Mouse (Mus musculus) adrenal gland, postnatal 0 days (tissue): ENCODE measurements around the gene Rab40c. TPM values are rescaled to one million over a fixed set of nuclear protein-coding genes. Genes with fewer than 3 reads are reported as not detected.

Experiments
- polyA plus RNA-seq: library from polyadenylated mRNA; unstranded; fragments of >200 nt; fragmentation: Nextera tagmentation; extraction: Ambion mirVana; gene quantifications from 2 replicates; pipeline ENCODE4 v1.2.1, GENCODE M21; 2015

Rab40c gene
- 20.0 and 27.4 TPM in 2 replicates for polyA plus RNA-seq

DNA sequence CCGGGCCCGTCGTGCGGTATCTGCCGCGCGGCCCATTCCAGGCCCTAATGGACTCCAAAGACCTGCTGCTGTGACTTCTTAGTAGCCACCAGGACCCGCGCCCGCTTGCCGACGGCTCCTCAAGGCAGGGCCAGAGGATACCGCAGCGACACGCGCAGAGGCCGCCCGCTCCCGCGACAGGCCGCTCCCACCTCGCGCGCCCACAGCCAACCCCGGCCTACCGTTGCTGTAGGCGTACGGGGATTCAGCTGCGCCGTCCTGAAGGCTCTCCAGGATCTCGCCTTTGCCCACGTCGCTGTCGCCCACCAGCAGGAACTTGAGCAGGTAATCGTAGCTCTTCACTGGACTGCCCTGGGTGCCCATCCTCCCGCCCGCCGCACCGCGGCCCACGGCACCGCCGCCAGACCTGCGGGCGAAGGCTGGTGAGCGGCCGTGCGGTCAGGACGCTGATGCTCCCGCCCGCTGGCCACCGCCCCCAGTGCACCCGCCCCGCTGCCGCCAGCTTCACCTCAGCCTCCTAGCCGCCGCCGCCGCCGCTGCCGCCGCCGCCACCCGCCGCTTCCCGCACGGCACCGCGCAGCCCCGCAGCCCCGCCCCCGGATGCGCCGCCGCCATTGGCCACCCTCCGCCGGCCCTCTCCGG is at the start of gene Rab40c:
TSS of gene Rab40c (minus strand) at position 584 of the 642 bp plus-strand sequence.

DNA sequence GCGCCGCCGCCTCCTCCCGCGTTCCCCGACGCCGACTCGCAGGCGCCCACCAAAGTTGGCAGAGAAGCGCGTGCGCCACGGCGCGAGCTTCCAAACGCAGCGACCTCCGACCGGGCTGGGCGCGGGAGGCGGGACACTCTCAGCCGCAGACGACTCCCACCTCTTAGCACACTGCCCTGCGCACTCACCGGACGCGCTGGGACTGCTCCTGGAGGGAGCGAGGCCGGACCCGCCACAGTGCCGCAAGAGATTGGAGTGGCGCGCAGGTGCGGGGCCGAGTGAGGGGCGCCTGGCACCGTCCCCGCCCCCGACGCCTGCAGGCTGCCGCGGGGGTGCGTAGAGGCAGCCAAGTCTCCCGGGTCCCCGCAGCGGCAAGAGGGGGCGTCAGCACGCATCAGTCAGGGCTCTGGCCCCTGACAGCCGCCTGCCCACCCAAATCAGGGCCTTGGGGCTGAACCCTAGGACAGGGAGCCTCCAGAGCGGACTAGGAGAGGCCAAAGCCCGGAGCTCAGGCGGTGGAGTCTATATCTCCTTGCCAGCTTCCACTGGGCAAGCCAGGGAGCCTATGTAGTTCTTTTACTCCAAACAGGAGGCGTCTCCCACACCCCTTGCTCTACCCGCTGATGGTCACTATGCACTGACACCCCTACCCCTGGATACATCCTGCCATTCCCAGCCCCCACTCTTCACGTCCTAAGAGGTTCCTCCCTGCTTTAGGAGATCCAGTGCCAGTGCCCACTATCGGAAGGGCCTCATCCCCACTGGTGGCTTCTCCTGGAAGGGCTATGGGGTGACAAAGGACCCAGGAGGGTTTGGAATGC is 32.5 kb upstream of the Rab40c start, which contains the start of gene A930017K11Rik:
TSS of gene A930017K11Rik (minus strand) at position 763 of the 821 bp plus-strand sequence.

DNA sequence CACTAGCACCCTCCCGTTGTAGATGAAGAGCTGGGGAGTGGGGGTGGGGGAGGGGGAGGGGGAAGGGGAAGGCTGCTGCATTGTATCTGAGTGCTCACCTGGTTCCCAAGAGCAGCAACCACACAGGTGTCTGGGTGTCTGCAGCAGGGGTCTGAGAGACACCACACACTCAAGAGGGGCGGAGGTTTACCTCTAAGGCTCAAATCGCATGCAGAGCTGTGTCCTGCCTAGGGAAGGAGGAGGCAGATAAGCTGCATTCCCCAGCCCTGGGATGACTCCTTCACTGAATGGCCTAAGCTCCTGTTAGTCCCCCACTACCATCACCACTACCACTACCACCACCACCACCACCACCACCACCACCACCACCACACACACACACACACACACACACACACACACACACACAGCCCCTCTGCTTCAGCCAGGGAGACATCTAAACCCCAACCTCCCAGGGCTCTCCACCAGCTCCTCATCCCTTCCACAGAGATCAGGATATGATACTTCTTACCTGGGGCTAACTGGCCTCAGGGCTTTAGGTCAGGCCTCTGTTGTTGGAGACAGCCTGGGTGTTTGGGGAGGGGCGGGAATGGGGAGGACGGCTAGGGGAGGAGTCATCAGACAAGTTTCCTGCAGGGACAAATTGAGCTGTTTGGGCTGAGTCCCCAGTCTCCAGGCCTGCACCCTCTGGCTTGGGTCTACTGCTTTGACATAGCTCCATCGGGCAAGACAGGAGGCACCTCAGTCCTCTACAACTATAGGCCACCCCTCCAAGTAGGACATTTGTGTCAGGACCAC is 25.0 kb upstream of the Rab40c start, which contains the start of the genes Pigq and Nhlrc4:
TSS of gene Pigq (minus strand) at position 571 of the 798 bp plus-strand sequence.
TSS of gene Nhlrc4 (minus strand) at position 596 of the 798 bp plus-strand sequence.

DNA sequence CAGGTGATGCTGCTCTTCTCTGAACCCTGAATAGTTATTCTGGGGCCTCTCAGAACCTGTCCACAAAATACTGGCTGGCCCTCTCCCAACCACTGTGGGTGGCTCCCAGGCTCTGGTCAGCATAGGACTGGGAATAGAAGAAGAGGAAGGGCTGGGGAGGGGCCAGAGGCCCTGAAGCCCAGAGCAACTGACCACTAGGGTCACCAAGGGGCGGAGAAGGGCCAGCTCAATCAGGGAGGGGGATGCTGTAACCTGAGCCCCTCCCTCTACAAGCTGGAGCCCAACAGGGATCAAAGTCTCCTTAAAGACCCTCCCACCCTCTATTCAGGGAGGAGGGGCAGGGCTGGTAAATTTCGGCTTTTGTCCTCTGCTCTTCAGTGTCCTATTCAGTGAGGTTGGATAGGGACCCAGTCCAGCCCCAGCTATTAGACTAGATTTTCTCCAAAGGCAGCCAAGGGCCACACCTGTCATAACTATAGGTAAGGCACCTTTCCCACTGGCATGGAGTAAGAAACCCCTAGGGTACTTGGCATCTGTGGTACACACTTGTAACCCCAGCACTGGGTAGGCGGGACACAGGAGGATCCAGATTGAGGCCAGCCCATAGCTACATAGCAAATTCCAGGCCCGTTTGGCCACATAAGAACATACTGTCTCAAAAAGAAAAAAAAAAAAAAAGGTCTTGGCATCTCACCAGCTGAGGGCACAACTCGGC is 39.2 kb downstream of the Rab40c start, which contains the start of gene Wfikkn1:
TSS of gene Wfikkn1 (minus strand) at position 663 of the 715 bp plus-strand sequence.

DNA sequence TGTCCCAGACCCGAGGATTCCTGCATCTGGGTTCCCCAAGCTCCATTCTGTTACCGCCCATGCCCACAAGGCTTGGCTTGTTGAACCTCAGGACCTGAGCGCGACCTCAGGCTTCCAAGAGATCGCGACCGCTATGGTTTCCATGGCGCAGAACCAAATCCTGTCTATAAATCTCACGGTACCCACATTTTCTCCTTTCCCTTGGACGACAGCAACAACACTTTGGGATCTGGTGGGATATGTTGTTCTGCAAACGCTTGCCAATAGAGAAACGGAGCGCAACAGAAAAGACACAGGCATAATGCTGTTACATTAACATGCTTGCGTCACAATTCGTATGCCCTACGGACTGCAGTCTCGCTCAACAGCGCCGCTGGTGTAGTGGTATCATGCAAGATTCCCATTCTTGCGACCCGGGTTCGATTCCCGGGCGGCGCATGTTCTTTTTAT is 44.8 kb downstream of the Rab40c start, which contains the start of gene Mettl26:
TSS of gene Mettl26 (plus strand) at position 354 of the 450 bp plus-strand sequence.

DNA sequence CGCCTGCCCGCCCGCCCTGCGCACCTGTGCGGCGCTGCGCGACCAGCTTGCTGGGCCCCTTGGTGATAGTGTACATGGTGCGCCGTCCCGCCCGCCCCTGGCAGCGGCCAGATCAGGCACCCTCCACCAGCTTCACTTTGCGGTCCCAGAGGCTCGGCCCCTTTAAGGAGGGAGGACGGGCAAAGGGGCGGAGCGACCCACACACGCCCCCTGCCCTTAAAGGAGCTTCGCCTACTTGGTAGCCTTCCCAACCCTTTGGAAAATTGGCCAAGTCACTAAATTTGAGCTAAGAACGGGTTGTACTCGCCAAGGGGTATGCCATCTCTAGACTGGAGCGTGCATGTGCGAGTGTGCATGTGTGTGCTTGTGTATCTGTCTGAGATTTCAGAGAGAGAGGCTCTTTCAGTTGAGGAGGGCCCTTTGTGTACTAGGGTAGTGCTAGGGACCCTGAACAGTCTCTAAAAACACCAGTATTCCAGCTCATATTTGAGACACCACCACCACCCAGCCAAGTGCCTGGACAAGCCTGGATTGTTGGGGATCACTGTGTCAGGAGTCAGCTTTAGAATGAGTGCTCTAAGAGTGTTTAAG is 50.8 kb downstream of the Rab40c start, which contains the start of gene Mcrip2:
TSS of gene Mcrip2 (minus strand) at position 164 of the 591 bp plus-strand sequence.

DNA sequence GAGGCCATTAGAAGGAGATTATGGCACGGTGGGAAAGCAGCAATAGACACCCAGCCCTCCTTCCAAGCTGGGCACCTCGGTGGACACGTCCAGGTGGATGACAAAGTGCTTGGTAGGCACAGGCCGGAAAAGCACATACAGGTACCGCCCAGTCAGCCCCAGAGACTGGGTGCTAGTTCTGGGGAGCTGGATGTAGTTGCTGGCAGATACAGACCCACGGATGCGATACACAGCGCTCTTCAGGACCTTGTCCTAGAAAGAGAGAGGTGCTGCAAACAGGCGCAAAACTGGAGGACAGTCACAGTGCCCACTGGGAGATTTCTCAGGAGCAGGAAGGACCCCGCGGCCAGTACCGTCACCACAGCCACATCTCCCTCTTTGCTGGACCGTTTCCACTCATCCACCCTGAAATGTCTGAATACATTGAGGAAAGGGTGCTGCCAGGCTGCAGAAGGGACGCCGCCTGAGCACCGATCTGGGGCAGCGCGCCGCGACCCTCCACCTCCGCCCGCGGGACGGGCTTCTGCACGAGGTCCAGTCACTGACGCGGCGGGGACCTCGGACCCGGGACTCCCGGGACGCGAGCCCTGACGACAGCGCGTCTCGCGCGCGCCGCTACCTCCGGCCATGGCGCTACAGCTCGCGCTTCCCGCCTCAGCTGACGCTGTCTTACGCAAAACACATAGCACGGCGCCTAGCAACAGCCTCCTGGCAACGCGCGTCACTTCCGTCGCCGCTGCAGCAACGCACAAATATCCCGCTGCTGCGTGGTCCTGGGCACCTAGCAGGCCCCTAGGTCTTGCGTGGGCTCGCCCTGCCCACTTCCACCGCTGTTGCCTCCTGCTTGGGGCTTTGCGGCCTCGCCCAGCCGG is 58.5 kb downstream of the Rab40c start, which contains the start of gene Wdr90:
TSS of gene Wdr90 (minus strand) at position 670 of the 872 bp plus-strand sequence.

DNA sequence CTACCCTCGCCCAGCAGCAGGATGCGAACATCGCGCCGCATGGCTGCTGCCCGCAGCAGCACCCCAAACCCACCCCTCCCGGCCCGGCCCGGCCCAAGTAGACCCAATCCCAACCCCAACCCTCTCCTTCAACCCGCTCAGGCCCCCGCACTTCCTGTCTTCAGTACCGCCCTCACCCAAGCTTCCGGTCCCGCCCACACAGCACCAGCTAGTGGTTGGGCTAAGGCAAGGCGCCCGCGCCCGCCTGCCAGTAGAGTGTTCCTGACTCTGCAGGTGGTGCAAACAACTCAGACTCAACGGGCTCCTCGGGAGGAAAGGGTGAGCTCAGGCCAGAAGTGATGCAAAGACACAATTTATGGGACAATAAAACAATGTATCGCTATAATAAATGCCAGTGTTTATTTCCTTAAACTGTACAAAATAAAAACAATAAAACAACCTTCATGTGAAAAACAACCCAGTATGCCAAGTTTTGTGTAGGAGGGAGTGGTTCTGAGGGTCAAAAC is 75.1 kb downstream of the Rab40c start, which contains the start of gene Rhot2:
TSS of gene Rhot2 (minus strand) at position 456 of the 506 bp plus-strand sequence.

DNA sequence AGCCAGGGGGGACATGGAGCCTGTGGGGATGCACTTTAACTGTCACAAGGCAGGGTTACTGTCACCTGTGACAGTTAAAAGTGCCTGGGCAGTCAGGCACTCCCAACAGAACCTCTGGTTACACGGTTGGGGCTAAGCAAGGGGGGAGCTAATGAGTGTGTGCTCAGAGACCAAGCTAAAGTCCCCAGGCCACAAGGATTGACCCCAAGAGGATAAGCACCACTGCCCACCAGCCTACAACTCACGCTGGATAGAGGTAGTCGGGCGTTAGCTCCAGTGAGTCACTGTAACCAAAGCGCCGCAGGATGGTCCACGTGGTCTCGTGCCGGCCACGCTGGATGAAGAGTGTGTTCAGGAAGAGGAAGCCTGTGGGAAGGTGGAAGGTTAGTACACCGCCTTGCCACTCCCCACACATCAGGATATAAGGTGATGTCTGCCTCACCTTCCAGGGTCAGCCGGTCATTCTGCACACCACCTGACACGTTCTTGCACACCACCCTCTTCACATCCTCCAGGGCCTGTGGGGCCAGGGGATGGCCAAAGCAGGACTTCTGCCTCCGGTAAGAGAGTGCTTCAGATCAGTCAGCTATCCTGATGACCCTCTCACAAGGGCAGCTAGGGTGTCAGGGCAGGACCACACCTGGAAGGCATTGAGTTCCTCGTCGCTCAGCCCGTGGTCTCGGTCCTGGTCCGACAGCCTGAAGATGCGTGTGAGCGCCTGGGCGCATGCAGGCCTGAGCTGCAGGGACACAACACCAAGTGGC is 78.2 kb downstream of the Rab40c start, which contains the start of gene Gm20683:
TSS of gene Gm20683 (minus strand) at position 647 of the 764 bp plus-strand sequence.

DNA sequence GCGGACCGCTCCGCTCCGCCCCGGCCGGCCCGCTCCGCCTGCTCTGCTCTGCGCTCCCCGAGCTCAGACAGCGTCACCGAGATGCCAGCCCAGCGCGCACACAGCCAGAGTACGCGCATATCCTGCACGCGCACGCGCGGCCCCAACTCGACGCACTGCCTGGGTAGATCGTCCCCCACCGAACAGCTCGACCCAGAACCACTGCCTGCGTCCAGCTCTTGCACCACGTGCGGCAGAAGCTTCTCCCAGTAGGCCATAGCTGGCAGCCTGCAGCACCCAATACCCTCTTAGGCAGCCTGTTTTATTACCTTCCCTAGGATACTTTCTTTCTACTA is 82.5 kb downstream of the Rab40c start, which contains the start of gene Rhbdl1:
TSS of gene Rhbdl1 (minus strand) at position 220 of the 335 bp plus-strand sequence.

DNA sequence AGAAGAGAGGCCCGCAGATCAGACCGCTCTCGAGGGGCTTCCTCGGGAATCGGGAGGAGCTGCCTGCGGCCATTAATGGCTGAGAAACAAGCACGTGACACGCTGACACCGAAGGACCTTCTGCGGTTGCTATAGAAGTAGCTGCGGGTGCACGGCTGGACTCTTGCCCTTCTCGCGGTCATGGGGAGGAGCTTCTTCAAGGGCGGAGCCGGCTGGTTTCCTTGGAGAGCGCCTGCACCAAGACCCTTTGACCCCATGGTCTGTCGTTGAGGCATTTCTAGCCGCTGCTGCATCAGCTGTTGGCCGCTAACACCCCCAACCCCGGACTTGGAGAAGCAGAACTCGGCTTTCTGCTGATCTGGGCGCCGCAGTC is 86.2 kb downstream of the Rab40c start, which contains the start of gene Stub1:
TSS of gene Stub1 (minus strand) at position 114 of the 373 bp plus-strand sequence.

Other genes with a start within 250 kb of the Rab40c start
- 5.1 and 5.4 TPM in 2 replicates for gene Gng13, start 202.6 kb downstream of the Rab40c start, polyA plus RNA-seq
- gene Chtf18, start 192.3 kb downstream of the Rab40c start, polyA plus RNA-seq, result 4.2 and 6.3 TPM in 2 replicates
- 12.5 and 19.9 TPM in 2 replicates for gene Rpusd1, start 192.1 kb downstream of the Rab40c start, polyA plus RNA-seq
- gene Mslnl, start 183.7 kb downstream of the Rab40c start, polyA plus RNA-seq, result 0.17 TPM in 1 of 2 replicates, not detected in the other
- 58.7 and 63.7 TPM in 2 replicates for gene Msln, start 165.3 kb downstream of the Rab40c start, polyA plus RNA-seq
- 21.6 and 30.4 TPM in 2 replicates for gene Narfl, start 146.0 kb downstream of the Rab40c start, polyA plus RNA-seq
- 56.7 and 71.7 TPM in 2 replicates for gene Haghl, start 134.1 kb downstream of the Rab40c start, polyA plus RNA-seq
- 0.35 and 0.36 TPM in 2 replicates for gene Ccdc78, start 133.1 kb downstream of the Rab40c start, polyA plus RNA-seq
- 146 and 178 TPM in 2 replicates for gene Fam173a, start 126.8 kb downstream of the Rab40c start, polyA plus RNA-seq
- 0.39 TPM in 1 of 2 replicates, not detected in the other for gene AC134908.4, start 124.1 kb downstream of the Rab40c start, polyA plus RNA-seq
- 63.7 and 96.9 TPM in 2 replicates for gene Metrn, start 122.6 kb downstream of the Rab40c start, polyA plus RNA-seq
- 12.1 and 14.1 TPM in 2 replicates for gene Fbxl16, start 110.6 kb downstream of the Rab40c start, polyA plus RNA-seq
- 10.9 and 18.4 TPM in 2 replicates for gene Wdr24, start 96.1 kb downstream of the Rab40c start, polyA plus RNA-seq
- gene Jmjd8, start 90.9 kb downstream of the Rab40c start, polyA plus RNA-seq, result 28.9 and 42.7 TPM in 2 replicates
- 212 and 318 TPM in 2 replicates for gene Stub1, start 86.3 kb downstream of the Rab40c start, polyA plus RNA-seq
- gene Rhbdl1, start 82.4 kb downstream of the Rab40c start, polyA plus RNA-seq, result 11.7 and 16.4 TPM in 2 replicates
- 2.3 and 4.6 TPM in 2 replicates for gene Gm20683, start 78.0 kb downstream of the Rab40c start, polyA plus RNA-seq
- gene Rhot2, start 74.9 kb downstream of the Rab40c start, polyA plus RNA-seq, result 10.4 and 18.4 TPM in 2 replicates
- gene Wdr90, start 58.2 kb downstream of the Rab40c start, polyA plus RNA-seq, result 7.4 and 12.5 TPM in 2 replicates
- 272 and 300 TPM in 2 replicates for gene Mcrip2, start 51.0 kb downstream of the Rab40c start, polyA plus RNA-seq
- 88.6 and 139 TPM in 2 replicates for gene Mettl26, start 44.7 kb downstream of the Rab40c start, polyA plus RNA-seq
- 0.36 and 0.51 TPM in 2 replicates for gene Wfikkn1, start 38.9 kb downstream of the Rab40c start, polyA plus RNA-seq
- gene Pigq, start 25.2 kb upstream of the Rab40c start, polyA plus RNA-seq, result 35.6 and 46.1 TPM in 2 replicates
- 0.18 TPM in 1 of 2 replicates, not detected in the other for gene Nhlrc4, start 25.2 kb upstream of the Rab40c start, polyA plus RNA-seq
- gene A930017K11Rik, start 32.8 kb upstream of the Rab40c start, polyA plus RNA-seq, result 0.21 TPM in 1 of 2 replicates, not detected in the other
- 9.1 and 11.3 TPM in 2 replicates for gene Capn15, start 66.1 kb upstream of the Rab40c start, polyA plus RNA-seq
- gene Rab11fip3, start 149.8 kb upstream of the Rab40c start, polyA plus RNA-seq, result 6.9 and 7.5 TPM in 2 replicates
- 37.1 and 42.1 TPM in 2 replicates for gene Decr2, start 170.6 kb upstream of the Rab40c start, polyA plus RNA-seq
- 32.7 and 33.1 TPM in 2 replicates for gene Nme4, start 175.9 kb upstream of the Rab40c start, polyA plus RNA-seq
- 3.1 and 4.5 TPM in 2 replicates for gene Tmem8, start 193.6 kb upstream of the Rab40c start, polyA plus RNA-seq
- gene Mrpl28, start 203.8 kb upstream of the Rab40c start, polyA plus RNA-seq, result 180 and 209 TPM in 2 replicates
- gene Axin1, start 219.0 kb upstream of the Rab40c start, polyA plus RNA-seq, result 14.9 and 18.4 TPM in 2 replicates